Mouse (Mus musculus) frontal cortex, postnatal 10 days (tissue): Measurements from ENCODE around the gene Kdm5b.
A peak's percentile ranks its signal among the peaks of the same experiment; 100 is the strongest.
"Not testable (repeated sequence)": the region's sequence is repeated elsewhere in the genome, so short reads cannot be mapped to it uniquely, and the experiment has no call there.

Experiments used
- DNase-seq, 2 experiments: peaks; one replicate each; pipeline ENCODE4 v3.0.0; 2022; ENCODE audit warnings: low spot score in 2 of 2, mixed read lengths in 1 of 2

The Kdm5b gene

DNA sequence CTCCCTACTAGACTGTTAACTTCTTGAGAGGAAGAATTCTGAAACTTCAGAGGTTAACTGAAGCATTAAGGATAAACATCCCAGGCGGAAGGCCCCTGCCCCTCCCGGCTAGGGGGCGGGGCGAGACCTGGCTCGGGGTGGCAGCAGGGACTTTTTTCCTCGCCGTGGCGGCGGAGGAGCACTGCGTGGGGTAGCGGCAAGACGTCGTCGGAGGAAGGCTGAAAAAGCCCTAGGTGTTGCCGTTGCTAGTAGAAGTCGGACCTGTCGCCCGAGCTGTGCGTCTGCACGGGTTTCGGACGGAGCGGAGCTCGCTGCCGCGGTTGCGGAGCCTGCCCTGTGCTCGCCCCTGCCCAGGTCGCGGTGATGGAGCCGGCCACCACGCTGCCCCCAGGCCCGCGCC is at the start of gene Kdm5b:
Gene Kdm5b, plus strand, starts transcription at position 196 of the 400 bp plus-strand sequence.
- DNase-seq = peak; percentile 64 to 84

DNA sequence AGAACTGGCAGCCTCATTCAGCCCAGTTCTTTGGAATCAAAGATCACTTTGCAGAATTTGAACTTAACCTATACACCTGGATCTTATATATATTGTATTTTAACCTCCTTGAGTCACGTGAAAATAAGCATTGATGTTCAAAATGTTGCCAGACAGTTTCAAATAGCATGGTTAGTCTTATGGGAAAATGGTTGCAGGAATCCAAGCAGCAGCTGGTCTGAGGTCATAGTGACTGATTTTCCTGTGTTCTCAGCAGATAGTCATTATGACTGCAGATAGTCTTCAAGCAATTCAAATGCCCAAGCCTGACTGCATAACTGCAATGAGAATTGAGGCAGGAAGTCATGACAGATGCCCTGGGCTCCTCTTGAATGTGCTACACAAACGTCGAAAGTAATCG is 47.8 kb upstream of the Kdm5b start:
- no peak for DNase-seq

DNA sequence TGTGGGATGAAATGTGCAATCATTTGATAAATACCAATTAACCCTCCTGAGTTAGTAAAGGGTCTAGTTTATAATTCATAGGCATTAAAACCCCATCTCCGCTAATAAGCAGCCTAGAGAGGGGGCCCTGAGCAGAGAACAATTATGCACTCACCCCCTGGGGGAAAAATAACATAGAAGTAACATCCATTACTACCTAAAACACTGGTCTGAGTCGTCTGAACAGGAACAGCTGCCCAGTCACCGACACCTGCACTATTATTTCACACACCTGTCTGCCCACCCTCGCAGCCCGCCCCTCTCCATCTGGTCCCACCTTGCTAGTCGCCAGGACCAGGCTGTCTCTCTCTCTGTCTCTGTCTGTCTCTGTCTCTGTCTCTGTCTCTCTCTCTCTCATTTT is 47.4 kb upstream of the Kdm5b start:
- DNase-seq = no peak

DNA sequence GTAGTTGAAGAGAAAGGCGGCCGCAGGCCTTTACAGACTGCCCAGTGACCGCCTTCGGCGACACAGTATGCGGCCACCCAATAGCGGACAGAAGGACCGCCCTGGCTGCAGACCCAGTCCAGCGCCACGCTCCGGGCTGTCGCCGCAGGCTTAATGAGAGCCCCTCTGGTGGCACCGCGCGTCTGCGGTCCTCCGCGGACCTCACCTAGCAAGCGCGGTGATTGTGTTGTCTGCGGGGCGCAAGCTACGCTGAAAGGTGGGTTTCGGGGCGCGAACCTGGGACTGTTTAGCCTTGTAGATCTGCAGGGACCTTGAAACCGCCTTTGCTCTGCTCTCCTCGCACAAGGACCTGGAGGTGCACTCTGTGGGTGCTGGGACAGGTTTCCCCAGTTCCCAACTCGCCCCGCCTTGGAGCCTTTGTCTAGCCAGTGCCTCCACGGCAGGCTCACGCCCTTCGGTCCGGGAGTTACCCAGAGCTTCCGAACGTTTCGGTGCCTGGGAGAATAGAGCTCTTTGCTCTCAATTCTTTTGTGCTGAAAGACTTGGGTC is 46.6 kb upstream of the Kdm5b start:
- no peak for DNase-seq

DNA sequence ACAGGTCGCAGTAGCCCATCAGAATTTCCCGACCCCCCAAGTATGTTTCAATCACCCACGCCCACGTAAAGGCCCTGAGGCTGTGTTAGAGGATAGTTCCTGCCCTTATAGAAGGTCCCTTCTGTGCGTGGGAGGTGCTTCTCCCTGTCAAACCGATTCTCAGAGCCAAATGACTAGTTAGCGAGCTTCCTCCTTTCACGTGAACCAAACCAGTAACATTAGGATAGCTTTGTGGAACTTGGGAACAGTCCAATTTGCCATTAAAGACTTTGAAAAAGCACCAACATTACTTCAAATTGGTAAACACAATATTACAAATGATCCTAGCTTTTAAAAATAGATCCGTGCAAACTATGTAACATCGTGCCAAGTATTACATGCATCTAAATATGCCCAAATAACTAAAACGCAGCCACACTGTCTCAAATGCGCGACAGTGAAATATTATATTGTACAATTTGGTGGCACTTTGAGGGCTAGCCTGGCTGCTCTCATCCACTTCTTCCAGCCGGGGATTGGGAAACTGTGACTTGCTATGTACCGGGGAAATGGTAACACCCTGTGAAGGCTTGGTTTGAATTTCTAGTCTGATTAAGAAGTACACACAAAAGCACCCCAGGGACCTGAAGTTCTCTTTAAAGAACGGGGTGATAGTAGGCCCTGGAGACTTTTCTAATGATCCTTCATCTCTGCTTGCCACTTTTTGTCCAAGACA is 45.9 kb upstream of the Kdm5b start:
- no peak for DNase-seq

DNA sequence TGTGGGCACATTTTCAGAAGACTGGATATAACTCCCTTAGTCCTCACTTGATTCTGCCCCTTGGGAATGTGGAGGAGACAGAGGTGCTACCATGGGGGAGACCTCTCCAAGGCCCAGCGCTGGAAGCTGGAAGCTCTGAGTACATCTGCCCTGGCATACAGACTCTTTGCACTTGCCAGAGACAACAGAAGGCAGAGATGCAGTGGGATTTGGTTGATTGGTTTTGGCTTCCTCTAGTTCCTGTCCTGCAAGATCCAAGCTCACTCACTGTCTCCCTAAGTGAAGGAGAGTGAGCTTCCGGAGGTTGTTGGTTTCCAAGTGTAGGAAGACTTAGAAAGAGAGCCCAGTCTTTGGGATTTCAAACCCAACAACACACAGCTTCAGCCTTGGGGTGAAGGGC is 44.1 kb upstream of the Kdm5b start:
- no peak for DNase-seq

DNA sequence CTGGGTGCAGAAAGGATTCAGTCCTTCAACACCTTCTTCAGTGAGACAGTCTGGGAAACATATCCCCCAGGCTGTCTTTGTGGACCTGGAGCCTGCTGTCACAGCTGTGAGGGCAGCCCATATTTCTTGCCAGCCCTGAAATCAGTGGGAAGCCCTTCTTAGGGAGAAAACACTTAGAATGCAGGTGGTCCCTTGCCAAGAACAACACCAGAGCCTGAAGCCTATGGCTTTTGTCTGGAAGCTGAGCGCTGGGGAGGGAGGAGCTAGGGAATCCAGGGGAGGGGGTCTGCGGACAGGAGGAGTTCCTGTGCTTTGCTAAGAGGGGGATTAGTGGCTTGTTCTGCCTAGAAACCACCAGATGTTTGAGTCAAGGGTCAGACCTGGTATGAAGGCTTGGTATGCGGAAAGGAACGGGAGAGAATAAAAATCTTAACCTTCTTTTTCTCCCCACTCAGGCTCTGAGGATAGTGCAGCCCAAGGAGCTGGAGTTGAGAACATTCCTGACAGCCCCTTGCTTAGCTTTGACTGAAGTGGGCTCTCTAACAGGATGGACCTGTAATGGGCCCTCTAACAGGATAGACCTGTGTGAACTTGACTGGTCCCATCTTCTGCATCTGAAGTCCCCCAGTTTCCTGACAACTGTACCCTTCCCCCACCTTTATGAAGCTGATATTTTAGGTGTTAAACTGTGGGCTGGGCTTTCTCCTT is 43.3 kb upstream of the Kdm5b start:
- DNase-seq = no peak

DNA sequence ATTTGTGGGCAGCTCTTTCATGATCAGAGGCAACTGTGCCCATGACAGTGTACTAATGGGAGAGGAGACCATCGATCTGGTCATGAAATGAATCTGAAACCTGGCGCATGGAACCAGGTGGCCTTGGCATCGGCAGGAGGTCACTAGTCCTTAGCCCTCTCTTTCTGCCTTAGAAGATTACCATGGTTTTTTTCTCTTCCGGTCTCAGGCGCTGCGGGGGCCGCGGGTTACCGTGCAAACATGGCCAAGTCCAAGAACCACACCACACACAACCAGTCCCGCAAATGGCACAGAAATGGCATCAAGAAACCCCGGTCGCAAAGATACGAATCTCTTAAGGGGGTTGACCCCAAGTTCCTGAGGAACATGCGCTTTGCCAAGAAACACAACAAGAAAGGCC is 42.1 kb upstream of the Kdm5b start:
- not testable (repeated sequence) for DNase-seq

DNA sequence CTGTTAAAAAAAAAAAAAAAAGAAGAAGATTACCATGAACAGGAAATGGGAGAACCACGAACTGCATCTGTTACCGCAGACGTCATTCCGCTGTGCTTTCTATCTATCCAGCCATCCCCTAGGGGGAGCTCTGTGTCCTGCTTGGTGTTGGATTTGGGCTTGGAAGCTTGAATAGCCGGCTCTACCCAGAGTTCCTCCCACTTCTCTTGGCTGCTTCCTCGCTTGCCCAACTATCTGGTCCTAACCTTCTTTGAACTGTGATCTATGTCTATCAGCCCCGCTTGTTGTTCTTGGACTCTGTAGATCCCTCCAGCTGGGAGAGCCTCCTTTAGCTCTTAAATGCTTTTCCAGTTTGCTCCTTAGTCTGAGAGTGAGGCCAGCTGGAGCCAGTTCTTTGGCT is 41.3 kb upstream of the Kdm5b start:
- peak; percentile 62 to 69 for DNase-seq

DNA sequence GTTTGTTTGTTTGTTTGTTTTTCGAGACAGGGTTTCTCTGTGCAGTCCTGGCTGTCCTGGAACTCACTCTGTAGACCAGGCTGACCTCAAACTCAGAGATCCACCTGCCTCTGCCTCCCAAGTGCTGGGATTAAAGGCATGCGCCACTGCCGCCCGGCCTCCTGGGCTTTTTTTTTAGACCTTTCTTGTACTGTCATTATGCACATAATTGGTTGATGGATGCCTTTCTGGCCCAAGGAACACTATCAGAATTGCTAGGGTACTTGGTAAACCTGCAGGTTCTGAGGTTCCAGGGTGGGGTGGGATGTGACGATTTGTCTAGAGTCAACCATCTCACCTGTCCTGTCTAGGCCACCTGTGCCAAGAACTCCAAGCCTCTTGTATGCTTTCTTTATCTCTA is 40.8 kb upstream of the Kdm5b start:
- not testable (repeated sequence) for DNase-seq

DNA sequence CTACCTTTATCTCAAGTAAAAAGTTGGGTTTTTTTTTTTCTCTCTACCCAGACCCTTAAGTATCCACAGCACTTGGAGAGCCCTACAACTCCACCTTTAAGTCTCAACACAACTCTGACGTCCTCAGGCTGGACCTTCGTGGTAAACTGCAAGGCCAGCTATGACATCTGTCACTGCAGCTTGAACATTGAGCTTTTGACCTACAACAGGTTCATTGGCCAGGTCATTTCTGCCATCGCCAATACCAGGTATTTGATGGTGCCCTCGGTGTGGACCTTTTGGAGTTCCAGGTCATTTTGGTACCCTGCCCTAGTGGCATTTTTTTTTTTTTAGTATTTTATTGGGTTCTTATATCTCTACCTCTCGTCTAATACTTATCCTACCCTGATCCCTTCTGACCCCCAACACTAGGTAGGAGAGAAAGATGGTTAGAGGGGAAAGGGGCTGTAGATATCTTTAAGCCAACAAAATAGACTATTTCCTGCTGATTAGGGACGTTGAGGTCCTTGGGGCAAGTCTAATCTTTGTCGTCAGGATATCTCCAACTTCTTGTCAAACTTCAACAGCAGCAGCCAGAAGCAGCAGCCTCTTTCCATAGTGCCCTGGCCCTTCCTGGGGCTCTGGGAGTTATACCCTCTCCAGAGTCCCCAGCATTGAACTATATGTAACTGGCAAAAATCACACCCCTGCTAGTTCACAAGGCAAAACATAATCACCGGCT is 39.8 kb upstream of the Kdm5b start:
- DNase-seq = no peak

DNA sequence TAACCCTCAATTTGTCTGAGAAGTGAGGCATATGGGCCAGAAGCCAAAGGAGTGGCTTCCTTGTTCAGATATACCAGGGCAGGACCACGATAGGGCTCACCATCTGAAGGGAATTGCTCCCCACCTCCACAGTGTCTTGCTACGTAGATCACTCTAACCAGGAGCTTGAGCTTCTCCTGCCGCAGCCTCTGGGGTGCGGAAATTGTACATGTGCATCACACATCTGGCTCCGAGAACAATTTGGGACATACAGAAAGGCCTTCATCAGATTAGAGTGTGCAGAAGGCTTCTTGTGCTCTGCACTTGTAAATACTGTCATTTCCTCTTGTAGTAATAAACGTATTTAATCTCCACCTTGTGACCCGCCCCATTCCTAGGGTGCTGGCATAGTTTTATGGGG is 38.8 kb upstream of the Kdm5b start:
- DNase-seq = no peak

DNA sequence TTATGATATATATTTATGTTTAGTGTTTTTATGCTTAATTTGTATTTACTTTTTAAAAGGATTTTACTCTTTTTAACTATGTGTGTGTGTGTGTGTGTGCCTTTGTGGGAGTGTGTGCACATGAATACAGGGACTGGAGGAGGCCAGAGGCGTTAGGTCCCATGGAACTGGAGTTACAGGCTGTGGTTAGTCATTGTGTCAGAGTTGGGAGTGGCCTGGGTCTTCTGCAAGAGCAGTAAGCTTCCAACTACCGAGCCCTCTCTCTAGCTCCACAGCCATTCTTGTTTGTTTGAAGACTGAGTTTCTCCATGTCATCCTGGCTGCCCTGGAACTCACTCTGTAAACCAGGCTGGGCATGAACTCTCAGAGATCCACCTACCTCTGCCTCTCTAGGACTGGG is 37.6 kb upstream of the Kdm5b start:
- no peak for DNase-seq

DNA sequence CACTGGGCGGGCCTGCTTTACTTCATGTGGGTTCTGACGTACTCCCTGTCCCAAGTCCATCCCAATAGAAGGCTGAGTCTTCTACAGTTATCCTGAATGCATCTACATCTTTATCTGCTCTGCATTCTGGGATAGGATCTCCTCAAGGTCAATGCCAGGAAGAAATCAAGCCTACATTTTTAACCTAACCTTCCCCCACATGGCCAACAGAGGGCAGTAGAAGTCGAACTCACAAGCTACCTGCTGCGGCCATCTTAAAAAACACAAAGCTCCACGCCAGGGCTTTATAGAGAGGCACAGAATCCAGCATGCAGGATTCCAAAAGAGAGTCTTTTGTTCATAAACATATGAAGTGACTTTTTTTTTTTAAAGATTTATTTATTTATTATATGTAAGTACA is 35.5 kb upstream of the Kdm5b start:
- DNase-seq = no peak

DNA sequence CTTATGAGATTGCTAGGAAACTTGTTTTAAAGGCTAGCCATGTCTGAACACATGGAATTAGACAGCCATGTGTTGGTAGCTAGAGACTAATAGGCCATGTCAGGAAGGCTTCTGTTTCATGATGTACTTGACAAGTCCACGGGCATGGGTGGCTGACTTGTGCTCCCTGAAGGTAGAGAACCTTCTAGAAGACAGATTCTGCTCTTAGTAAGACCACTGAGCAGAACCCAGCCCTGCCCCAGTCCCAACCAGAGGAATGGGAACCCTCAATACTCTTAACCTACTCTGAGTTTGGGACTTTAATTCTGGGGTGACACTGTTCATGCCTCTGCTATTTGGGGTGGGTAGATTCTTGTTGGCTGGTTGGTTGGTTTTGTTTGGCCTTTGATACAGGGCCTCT is 35.0 kb upstream of the Kdm5b start:
- no peak for DNase-seq

DNA sequence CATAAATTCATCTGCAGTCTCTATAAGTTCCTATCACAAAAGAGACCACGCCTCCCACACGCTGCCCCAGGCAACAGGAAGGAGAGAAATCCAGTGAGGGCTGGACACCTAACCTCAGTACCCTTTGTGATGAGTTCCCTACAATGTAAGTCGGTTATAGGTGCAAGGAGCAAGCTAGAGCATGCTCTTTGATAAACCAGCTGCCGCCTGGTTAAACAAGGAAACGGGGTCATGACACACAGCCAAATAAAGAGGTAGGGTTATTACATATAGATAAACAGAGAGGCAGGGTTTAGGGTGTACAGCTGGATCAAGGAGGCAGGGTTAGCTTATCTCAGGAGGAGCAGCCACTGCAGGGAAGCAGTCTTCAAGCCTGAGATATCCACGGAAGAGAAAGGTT is 33.2 kb upstream of the Kdm5b start:
- DNase-seq = no peak

DNA sequence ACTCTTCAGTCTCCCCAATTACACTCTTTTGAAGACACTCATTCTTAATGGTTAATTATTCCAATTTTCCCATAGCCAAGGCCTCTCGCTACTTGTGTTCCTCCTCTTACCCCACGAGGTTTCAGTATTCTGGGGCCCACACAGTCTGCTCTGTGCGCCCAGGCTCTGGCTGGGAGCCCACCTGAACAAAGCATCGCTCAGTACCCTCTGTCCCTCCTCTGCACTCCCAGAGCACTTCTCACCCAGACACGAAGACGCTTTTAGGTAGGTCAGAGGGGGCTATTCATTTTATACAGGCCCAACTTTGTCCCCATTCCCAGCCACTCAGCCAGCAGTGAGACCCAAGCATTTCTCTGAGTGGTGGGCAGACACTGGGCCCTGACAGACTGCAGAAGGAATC is 29.4 kb upstream of the Kdm5b start:
- peak; percentile 55 to 66 for DNase-seq

DNA sequence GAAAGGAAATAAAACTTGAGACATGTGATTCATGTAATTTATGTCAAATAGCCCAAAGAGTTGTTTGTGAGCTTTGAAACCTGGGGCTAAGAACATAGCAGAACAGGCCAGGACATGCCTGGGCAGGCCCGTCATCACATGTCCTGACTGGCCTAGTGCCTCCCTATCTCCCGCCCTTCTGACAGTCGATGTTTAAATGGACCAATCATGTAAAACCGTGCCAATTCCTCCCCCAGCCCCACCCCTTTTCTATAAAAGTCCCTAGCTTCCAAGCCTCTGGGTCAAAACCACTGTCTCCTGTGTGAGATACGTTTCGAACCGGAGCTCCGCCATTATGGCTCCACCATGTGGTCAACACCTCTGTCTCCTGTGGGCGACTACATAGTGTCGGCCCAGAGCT is 26.3 kb upstream of the Kdm5b start:
- DNase-seq = not testable (repeated sequence)

DNA sequence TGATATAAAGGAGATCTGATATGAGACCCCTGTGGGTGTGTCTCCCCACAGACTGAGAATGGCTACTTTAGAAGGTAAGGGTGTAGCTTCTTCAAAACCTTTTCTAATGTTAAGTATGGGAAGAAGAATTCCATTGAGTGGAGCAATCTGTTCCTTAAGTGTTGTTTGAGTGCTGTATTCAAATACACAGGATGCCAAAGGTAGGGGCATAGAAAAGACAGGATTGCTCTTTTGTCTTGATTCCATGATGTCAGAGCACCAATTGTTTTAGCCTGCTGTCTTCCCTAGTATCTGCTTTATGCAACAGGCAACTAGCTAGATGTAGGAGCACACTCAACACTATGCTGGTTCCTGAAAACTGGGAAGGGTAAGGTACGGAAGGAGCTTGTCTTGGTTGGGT is 24.9 kb upstream of the Kdm5b start:
- DNase-seq = no peak

DNA sequence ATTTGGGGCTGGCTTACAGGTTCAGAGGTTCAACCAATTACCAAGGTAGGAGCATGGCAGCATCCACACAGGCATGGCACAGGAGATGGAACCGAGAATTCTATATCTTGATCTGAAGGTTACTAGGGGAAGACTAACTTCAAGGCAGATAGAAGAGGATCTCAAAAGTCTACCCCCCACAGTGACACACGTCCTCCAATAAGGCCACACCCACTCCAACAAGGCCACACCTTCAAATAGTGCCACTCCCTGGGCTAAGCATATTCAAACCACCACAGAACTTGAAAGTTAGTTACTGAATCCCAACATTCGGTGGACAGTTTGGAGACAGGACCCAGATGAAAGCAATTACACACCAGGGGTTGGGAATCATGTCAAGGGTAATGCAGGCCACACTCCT is 24.5 kb upstream of the Kdm5b start:
- DNase-seq = no peak

DNA sequence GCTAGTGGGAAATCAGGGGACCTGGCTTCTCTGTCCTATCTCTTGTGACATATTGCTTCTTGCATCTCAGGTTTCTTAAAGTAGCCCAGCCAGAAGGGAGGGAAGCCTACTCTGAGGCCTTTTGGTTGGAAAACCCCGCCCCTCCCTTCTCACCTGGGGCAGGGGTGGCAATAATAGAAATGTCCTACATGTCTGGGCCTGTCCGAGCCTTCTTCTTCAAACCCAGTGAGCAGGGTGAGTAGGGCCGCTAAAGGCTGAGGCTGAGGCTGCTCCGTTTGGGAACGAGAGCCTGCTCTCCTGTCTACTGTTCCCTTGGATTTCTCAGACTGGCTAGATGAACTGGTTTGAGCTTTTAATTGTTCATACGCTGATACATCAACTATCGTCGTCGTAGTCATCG is 19.4 kb upstream of the Kdm5b start:
- no peak for DNase-seq

DNA sequence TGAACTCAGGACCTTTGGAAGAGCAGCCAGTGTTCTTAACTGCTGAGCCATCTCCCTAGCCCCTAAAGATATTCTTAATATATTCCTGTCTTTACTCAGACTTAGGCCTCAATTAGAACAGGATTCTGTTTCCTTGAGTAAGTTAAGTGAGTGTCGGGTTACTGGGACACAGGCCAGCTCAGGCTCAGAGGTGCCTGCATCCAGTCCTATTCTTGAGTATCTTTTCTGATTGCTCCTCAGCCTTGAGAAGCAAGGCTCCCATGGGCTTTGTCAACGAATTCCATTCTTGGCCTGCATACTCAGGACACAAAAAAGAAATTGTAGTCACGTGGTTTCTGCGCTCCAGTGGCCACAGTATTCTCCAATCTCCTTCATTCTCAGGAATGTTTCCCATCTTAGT is 11.7 kb upstream of the Kdm5b start:
- DNase-seq = no peak
